Mouse (Mus musculus): ENCODE data around the gene Pam16. TPM values are rescaled to one million over a fixed set of nuclear protein-coding genes. Genes with fewer than 3 reads are reported as not detected.

Gene Pam16
- polyA plus RNA-seq, 1 experiment from 2014 or later = 84.7 TPM

GRCm38 (mm10) chr16:4658781-4659245 lies 34.0 kb upstream of the Pam16 start:
- Histone ChIP-seq H3K4me2 (replicated peaks; ENCODE audit: low read depth, low read length) (no peak overlapping the region; the same call in 1 of the 2 replicates), H3K4me1 (ENCODE audit: control insufficient read depth, insufficient read depth, low read length) (peaks cover 28% of the 10 kb centered on the region), H3K27me3 (ENCODE audit: control insufficient read depth, insufficient read depth, low read length) (no peaks in the 10 kb centered on the region), H3K27ac (ENCODE audit: low read length) (peak overlapping the region; percentile 85), H3K36me3 (ENCODE audit: control insufficient read depth, insufficient read depth, low read length) (peaks cover 10% of the 10 kb centered on the region), H3K4me3 (ENCODE audit: low read depth, low read length) (no peak overlapping the region), H3K9ac (replicated peaks; ENCODE audit: low read depth, low read length) (no peak overlapping the region), H3K9me3 (ENCODE audit: control insufficient read depth, low read depth, low read length) (no peaks in the 10 kb centered on the region)
- WGBS = 15% methylated on average over 11 of the region's 11 CpGs
- ATAC-seq (ENCODE audit: insufficient number of reproducible peaks, insufficient read depth, low FRiP score, low read depth) = peak; percentile 68

DNA sequence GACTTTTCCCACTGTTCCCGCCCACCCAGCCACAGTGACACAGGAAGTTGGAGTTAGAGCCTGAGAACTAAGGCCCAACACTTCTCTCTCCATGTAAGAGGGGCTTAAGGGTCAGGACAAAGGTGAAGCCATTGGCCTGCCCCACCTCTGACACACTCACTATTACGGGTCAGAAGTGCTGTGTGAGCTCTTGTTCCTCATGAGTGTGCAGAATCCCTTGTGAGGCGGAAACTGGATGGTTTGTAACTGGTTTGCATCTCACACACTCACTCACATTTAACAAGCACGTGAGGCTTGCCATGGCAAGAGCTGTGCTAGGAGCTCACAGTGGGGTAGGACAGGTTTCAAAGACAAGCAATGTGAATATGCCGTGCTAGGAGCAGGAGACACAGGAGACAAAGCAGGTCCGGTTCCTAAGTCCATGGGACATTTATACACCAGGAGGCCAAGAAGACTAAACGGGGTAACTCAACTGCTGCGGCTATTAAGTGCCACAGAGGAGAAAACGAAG lies 31.8 kb upstream of the Pam16 start:
- Histone ChIP-seq H3K9ac (replicated peaks; ENCODE audit: low read depth, low read length) (no peak overlapping the region), H3K9me3 (ENCODE audit: control insufficient read depth, low read depth, low read length) (no peaks in the 10 kb centered on the region), H3K36me3 (ENCODE audit: control insufficient read depth, insufficient read depth, low read length) (peaks cover 10% of the 10 kb centered on the region), H3K4me3 (ENCODE audit: low read depth, low read length) (no peak overlapping the region), H3K27ac (ENCODE audit: low read length) (peak overlapping the region; percentile 46; the same call in 1 of the 2 replicates), H3K4me2 (replicated peaks; ENCODE audit: low read depth, low read length) (no peak overlapping the region), H3K4me1 (ENCODE audit: control insufficient read depth, insufficient read depth, low read length) (peaks cover 28% of the 10 kb centered on the region), H3K27me3 (ENCODE audit: control insufficient read depth, insufficient read depth, low read length) (no peaks in the 10 kb centered on the region)
- 63% methylated on average over 9 of the region's 9 CpGs for WGBS
- ATAC-seq (ENCODE audit: insufficient number of reproducible peaks, insufficient read depth, low FRiP score, low read depth) = no peak

DNA sequence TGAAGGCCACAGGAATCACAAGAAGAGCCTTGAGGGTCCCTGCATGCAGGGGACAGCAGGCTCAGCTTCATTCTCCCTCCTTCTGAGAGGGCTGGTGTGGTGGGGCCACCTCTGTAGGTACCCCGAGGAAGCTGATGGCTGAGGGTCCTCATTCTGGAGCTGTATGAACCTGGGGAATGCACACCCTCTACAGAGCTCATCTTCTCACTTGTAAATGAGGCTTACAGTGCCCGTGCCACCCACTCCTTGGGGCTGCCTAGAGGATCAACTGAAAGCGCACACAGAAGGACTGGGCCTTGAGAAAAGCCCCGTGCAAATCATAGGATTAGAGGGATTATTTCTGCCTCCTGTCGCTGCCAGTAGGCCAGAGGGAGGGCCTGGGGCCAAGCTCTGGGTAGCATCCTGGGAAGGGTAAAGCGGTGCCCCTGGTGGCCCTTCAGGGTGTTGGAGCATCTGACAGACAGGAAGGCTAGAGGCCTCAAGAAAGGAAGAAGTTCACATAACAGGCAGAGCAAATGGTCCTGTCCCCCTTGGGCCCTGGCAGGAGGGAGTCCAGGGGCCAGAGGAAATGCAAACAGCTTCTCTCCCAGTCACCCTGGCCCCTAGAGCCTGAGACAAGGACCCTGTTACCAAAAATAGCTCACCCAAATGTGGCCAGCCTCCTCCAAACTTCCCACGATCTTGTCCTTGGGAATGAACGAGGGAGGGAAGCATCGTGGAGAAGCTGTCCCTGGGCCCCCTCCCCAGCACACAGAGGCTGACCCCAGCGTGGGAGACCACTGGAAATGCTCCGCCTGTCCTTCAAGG lies 31.2 kb upstream of the Pam16 start:
- WGBS = 25% methylated on average over 11 of the region's 11 CpGs
- H3K4me1 ChIP-seq (ENCODE audit: control insufficient read depth, insufficient read depth, low read length) = peaks cover 28% of the 10 kb centered on the region

DNA sequence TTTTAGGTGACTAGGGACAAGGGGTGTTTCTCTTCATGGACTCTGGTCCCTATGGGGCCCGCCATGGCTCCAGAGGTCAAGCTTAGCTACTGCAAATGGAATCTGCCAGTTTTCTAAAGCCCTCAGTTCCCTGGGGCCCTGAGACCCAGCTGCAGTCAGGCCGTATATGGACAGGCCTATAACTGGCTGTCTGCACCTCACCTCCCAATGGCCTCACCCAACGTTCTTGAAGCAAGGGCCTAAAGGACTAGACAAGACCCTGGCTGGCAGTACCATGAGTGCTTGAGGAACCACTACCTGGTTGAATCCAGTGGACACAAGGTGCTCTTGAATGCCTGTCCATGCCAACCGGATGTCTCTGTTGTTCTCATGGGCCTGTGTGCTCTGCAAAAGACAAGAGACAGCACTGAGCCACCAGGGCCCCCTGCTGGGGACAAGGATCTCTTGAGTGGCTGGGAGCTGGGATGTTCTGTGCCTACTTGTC lies 30.5 kb upstream of the Pam16 start:
- no peak overlapping the region for H3K9ac ChIP-seq (replicated peaks; ENCODE audit: low read depth, low read length)
- H3K9me3 ChIP-seq (ENCODE audit: control insufficient read depth, low read depth, low read length) = no peaks in the 10 kb centered on the region
- no peak overlapping the region for H3K4me3 ChIP-seq (ENCODE audit: low read depth, low read length)
- H3K4me2 ChIP-seq (replicated peaks; ENCODE audit: low read depth, low read length) = no peak overlapping the region
- H3K27ac ChIP-seq (ENCODE audit: low read length) = peak overlapping the region; percentile 46; the same call in 1 of the 2 replicates
- no peaks in the 10 kb centered on the region for H3K27me3 ChIP-seq (ENCODE audit: control insufficient read depth, insufficient read depth, low read length)
- H3K36me3 ChIP-seq (ENCODE audit: control insufficient read depth, insufficient read depth, low read length) = peaks cover 19% of the 10 kb centered on the region
- peaks cover 28% of the 10 kb centered on the region for H3K4me1 ChIP-seq (ENCODE audit: control insufficient read depth, insufficient read depth, low read length)
- WGBS = 77% methylated on average over 4 of the region's 4 CpGs
- ATAC-seq (ENCODE audit: insufficient number of reproducible peaks, insufficient read depth, low FRiP score, low read depth) = no peak

More for the DNA sequence above, 31.2 kb upstream of the Pam16 start:
- no peak overlapping the region for H3K4me3 ChIP-seq (ENCODE audit: low read depth, low read length)
- H3K4me2 ChIP-seq (replicated peaks; ENCODE audit: low read depth, low read length) = no peak overlapping the region
- H3K36me3 ChIP-seq (ENCODE audit: control insufficient read depth, insufficient read depth, low read length) = peaks cover 13% of the 10 kb centered on the region
- H3K9ac ChIP-seq (replicated peaks; ENCODE audit: low read depth, low read length) = no peak overlapping the region
- H3K27ac ChIP-seq (ENCODE audit: low read length) = peak overlapping the region; percentile 46; the same call in 1 of the 2 replicates
- no peak for ATAC-seq (ENCODE audit: insufficient number of reproducible peaks, insufficient read depth, low FRiP score, low read depth)
- H3K27me3 ChIP-seq (ENCODE audit: control insufficient read depth, insufficient read depth, low read length) = no peaks in the 10 kb centered on the region
- H3K9me3 ChIP-seq (ENCODE audit: control insufficient read depth, low read depth, low read length) = no peaks in the 10 kb centered on the region

- H3K9me3 ChIP-seq (ENCODE audit: control insufficient read depth, low read depth, low read length) = no peaks in the 10 kb centered on the region
- H3K9ac ChIP-seq (replicated peaks; ENCODE audit: low read depth, low read length) = no peak overlapping the region
- H3K36me3 ChIP-seq (ENCODE audit: control insufficient read depth, insufficient read depth, low read length) = peaks cover 25% of the 10 kb centered on the region
- 84% methylated on average over 10 of the region's 10 CpGs for WGBS
- no peaks in the 10 kb centered on the region for H3K27me3 ChIP-seq (ENCODE audit: control insufficient read depth, insufficient read depth, low read length)
- no peak overlapping the region for H3K27ac ChIP-seq (ENCODE audit: low read length)
- H3K4me2 ChIP-seq (replicated peaks; ENCODE audit: low read depth, low read length) = no peak overlapping the region
- ATAC-seq (ENCODE audit: insufficient number of reproducible peaks, insufficient read depth, low FRiP score, low read depth) = no peak
- no peak overlapping the region for H3K4me3 ChIP-seq (ENCODE audit: low read depth, low read length)
- H3K4me1 ChIP-seq (ENCODE audit: control insufficient read depth, insufficient read depth, low read length) = peaks cover 28% of the 10 kb centered on the region
Observed at GRCm38 (mm10) chr16:4654706-4655105, 29.9 kb upstream of the Pam16 start.

DNA sequence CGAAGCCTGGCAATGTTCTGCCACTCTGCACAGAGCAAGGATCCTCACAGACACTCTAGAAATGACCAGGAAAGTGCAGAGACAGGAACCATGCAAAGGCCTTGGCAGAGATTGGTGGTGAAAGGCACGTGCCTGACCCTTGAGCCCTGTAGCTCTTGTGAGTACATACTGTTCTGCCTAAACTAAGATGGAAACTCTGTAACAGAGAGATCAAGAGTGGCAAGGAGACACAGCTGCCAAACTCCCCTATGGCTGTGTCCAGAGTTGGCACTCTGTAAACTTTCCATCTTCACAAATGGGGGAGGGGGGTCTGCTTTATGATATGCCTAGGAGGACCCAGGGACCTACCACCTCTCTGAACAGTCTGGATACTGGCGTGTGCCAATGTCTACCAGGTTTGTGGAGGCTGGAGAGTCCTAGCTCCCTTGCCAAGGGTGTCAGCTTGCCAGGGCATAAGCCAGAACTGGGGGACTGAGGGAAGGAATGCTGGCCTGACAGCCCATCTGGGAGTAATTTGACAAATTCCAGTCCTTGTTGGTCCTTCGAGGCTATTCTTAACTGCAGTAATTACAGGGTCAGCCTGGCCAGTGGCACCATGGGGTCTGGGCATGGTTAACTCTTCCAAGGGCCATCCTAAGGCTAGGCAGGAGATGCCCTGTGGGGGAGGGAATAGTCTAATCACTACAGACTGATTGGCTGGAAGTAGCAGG lies 28.1 kb upstream of the Pam16 start:
- Histone ChIP-seq H3K27me3 (ENCODE audit: control insufficient read depth, insufficient read depth, low read length) (no peaks in the 10 kb centered on the region), H3K4me1 (ENCODE audit: control insufficient read depth, insufficient read depth, low read length) (peaks cover 20% of the 10 kb centered on the region), H3K27ac (ENCODE audit: low read length) (no peak overlapping the region), H3K4me2 (replicated peaks; ENCODE audit: low read depth, low read length) (no peak overlapping the region), H3K9ac (replicated peaks; ENCODE audit: low read depth, low read length) (no peak overlapping the region), H3K4me3 (ENCODE audit: low read depth, low read length) (no peak overlapping the region), H3K36me3 (ENCODE audit: control insufficient read depth, insufficient read depth, low read length) (peaks cover 43% of the 10 kb centered on the region), H3K9me3 (ENCODE audit: control insufficient read depth, low read depth, low read length) (no peaks in the 10 kb centered on the region)
- ATAC-seq (ENCODE audit: insufficient number of reproducible peaks, insufficient read depth, low FRiP score, low read depth) = no peak
- WGBS = 71% methylated on average over 4 of the region's 4 CpGs

- Histone ChIP-seq H3K27ac (ENCODE audit: low read length) (no peak overlapping the region), H3K36me3 (ENCODE audit: control insufficient read depth, insufficient read depth, low read length) (peaks cover 46% of the 10 kb centered on the region), H3K4me3 (ENCODE audit: low read depth, low read length) (no peak overlapping the region), H3K27me3 (ENCODE audit: control insufficient read depth, insufficient read depth, low read length) (no peaks in the 10 kb centered on the region), H3K4me1 (ENCODE audit: control insufficient read depth, insufficient read depth, low read length) (peaks cover 30% of the 10 kb centered on the region), H3K9ac (replicated peaks; ENCODE audit: low read depth, low read length) (no peak overlapping the region), H3K4me2 (replicated peaks; ENCODE audit: low read depth, low read length) (no peak overlapping the region), H3K9me3 (ENCODE audit: control insufficient read depth, low read depth, low read length) (no peaks in the 10 kb centered on the region)
- no peak for ATAC-seq (ENCODE audit: insufficient number of reproducible peaks, insufficient read depth, low FRiP score, low read depth)
- WGBS = 77% methylated on average over 7 of the region's 7 CpGs
Observed at GRCm38 (mm10) chr16:4651624-4652023, 26.8 kb upstream of the Pam16 start.

GRCm38 (mm10) chr16:4651081-4651480 lies 26.3 kb upstream of the Pam16 start:
- Histone ChIP-seq H3K4me1 (ENCODE audit: control insufficient read depth, insufficient read depth, low read length) (peaks cover 28% of the 10 kb centered on the region), H3K27ac (ENCODE audit: low read length) (no peak overlapping the region), H3K9me3 (ENCODE audit: control insufficient read depth, low read depth, low read length) (no peaks in the 10 kb centered on the region), H3K4me3 (ENCODE audit: low read depth, low read length) (no peak overlapping the region), H3K36me3 (ENCODE audit: control insufficient read depth, insufficient read depth, low read length) (peaks cover 46% of the 10 kb centered on the region), H3K4me2 (replicated peaks; ENCODE audit: low read depth, low read length) (no peak overlapping the region), H3K9ac (replicated peaks; ENCODE audit: low read depth, low read length) (no peak overlapping the region), H3K27me3 (ENCODE audit: control insufficient read depth, insufficient read depth, low read length) (no peaks in the 10 kb centered on the region)
- 78% methylated on average over 1 of the region's 1 CpGs for WGBS
- no peak for ATAC-seq (ENCODE audit: insufficient number of reproducible peaks, insufficient read depth, low FRiP score, low read depth)
